Mouse (Mus musculus) left cerebral cortex, postnatal 10 days (tissue): ENCODE measurements around the gene Ankrd52. TPM values are rescaled to one million over a fixed set of nuclear protein-coding genes. Genes with fewer than 3 reads are reported as not detected.

Experiments used
- DNase-seq, 2 experiments: peaks; one replicate each; pipeline ENCODE4 v3.0.0; 2021 to 2022; ENCODE audit warnings: low spot score in 2 of 2, mixed read lengths in 1 of 2; ENCODE audit errors: extremely low spot score in 1 of 2
- intact Hi-C: fragments of 180-260 bp; cut with DNase I; formaldehyde crosslinking; loops from one replicate; pipeline ENCODE4 v1.15.1; 2025
- total RNA-seq, 2 experiments: library from RNA; stranded (reverse); gene quantifications; 2 replicates each; pipeline ENCODE4 v1.2.3; 2021

Ankrd52 gene
- total RNA-seq, 2 experiments from 2014 or later: 74.4 TPM

DNA sequence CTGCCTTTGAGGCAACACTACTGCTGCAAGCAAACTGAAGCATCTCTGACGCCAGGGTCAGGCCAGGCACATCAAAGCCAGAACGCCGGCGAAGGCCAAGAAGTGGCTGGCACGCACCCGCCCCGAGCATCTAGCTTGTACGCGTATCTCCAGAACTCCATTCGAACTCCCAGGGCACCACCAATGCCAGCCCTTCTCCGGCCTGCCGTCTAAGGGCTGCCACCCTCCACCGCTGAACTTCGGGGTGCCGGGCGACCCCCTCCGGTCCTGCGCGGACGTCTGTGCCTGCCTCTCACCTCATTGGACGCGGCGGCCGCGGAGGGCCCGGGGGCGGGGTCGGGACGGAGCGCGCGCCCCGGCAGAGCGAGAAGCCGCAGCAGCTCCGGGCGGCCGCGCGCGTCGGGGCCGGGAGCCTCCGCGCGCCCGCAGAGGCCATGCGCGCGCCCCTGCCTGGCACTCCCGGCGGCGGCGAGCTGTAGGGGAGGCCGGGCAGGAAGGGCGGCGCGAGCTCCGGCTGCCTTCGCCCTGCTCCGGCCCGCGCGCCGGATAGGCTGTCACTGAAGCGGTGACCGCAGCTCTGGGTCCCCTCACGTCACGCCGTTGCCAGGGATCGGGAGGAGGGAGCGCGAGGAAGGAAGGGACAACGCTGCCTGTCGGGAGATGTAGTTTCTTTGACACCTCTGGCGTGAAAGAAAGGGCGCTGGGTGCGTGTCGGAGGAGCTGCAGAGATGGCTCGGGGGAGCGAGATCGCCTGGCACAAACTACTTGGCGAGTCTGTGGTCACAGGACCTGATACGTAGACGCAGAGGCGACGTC is 8.3 kb upstream of the Ankrd52 start, which contains the start of gene Coq10a:
Gene Coq10a, minus strand, starts transcription at position 596 of the 816 bp plus-strand sequence.
- intact Hi-C loops: no loop called here
- DNase-seq: peak; percentile 91 to 95

DNA sequence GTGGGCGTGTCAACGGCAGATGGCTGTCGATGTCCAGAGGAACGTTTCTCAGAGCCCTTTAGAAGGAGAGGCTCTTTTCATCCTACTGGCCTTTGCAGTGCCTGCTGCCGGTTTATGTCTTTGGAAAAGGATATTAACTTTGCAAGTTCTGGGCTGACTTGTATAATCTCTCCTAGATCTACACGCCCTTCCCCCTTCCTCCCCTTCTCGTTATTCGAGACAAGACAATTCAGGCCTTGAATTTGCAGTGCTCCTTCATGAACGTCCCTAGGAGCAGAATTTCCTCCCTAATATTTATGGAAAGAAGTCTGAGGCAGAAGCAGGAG is 7.7 kb upstream of the Ankrd52 start:
- DNase-seq: no peak
- intact Hi-C loops: no loop called here

DNA sequence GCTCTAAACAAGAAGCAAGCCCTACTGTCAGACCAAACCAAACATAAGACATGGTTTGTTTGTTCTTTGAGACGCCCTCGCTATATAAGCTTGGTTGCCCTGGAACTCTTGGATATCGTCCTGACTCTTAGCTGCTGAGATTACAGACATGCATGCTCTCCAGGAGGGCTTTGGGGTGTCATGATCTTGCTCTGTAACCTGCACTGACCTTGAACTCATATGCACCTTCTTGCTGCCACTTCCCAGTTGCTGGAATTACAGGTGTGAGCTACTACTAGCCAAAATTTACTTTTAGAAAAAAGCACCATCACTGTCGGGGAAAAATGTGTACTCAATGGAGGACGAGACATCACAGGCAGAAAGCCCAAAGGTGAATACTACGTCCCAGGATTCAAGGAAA is 7.3 kb upstream of the Ankrd52 start:
- DNase-seq: no peak
- intact Hi-C loops: no loop called here

DNA sequence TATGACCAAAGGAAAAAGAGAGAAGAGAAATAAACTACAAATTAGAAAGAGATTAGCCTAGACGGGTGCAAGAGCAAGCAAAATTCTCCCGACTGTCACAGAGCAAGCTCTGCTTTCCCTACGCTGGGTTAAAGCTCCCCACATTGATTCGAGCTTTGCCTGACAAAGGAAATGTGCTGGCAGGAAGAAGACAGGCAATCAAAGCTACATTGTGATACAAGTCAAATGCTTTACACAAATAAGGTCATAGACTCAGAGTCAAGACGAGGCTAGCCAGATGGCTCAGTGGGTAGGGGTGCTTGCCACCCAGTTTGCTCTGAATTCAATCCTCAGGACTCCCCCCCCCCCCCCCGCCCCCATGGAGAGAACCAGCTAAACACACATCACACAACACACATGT is 6.9 kb upstream of the Ankrd52 start:
- intact Hi-C loops: no loop called here
- DNase-seq: no peak

DNA sequence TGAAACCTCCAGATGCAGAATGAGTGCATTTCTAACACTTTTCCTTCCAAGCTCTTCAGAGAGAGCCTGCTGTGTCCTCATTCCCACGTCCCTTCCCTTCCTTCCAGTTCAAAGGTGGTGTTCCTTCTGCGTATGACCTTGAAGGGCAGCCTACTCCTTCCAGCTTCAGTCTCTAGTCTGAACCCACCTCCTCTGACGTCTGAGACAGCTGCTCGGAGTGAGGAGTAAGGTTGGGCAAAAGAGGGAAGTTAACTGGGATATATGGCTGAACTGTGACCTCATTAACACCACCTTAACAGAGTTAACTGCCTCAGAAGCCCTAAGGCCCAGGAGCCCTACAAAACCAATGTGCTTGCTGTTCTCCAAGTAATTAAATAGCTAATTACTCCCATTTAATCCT is 6.3 kb upstream of the Ankrd52 start:
- intact Hi-C loops: no loop called here
- no peak for DNase-seq

DNA sequence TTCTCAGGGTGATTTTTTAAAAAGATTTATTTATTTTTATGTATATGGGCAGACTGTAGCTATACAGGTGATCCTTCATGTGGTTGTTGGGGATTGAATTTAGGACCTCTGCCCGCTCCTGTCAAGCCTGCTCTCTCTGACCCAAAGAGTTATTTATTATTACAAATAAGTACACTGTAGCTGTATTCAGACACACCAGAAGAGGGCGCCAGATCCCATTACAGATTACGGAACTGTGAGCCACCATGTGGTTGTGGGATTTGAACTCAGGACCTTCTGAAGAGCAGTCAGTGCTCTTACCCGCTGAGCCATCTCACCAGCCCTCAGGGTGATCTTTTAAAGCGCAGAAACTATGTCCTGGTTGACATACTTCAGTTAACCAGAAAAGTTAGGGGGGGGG is 4.8 kb upstream of the Ankrd52 start:
- intact Hi-C loops: no loop called here
- DNase-seq: no peak

DNA sequence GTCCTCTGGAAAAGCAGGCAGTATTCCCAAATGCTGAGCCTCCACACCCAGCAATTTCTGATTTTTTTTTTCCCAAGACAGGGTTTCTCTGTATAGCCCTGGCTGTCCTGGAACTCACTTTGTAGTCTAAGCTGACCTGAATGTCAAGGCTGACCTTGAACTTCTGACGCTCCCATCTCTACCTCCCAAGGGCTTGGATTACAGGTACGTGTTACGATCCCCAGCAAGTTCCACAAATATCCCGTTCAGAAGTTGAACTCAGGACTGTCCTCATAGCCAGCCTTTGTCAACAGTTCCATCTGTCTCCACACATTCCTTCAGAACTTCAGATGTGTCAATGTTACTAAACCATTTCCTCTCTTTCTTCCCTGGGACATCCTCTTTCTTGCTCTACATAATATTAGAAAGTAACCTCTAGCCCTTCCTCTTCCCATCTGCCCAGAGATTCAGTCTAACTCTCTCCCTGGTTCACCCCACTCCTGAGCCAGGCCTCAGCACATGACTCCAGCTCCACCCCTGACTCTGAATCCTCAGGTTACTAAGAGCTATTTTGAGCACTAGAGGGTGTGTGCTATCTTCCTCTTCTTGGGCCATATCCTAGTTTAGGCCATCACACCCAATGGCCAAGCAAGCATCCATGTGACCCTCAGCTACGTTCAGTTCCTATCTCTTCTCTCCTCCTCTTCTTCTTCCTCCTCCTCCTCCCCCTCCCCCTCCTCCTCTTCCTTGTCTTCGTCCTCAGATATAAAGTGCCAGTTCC is 3.7 kb upstream of the Ankrd52 start:
- intact Hi-C loops: no loop called here
- no peak for DNase-seq

DNA sequence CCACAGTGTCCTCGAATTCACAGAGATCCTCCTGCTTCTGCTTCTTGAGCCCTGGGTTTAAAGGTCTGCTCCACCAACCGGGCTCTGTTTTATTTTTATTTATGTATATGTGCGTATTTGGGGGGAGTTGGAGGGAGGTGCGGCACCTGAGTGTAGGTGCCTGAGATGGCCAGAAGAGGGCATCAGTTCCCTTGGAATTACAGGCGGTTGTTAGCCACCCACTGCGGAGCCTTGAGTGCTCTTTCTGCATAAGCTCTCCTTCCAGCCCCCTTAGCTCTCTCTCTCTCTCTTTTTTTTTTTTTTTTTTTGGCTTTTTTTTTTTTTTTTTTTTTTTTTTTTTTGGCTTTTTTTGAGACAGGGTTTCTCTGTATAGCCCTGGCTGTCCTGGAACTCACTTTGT is 2.5 kb upstream of the Ankrd52 start:
- no peak for DNase-seq
- intact Hi-C loops: no loop called here

DNA sequence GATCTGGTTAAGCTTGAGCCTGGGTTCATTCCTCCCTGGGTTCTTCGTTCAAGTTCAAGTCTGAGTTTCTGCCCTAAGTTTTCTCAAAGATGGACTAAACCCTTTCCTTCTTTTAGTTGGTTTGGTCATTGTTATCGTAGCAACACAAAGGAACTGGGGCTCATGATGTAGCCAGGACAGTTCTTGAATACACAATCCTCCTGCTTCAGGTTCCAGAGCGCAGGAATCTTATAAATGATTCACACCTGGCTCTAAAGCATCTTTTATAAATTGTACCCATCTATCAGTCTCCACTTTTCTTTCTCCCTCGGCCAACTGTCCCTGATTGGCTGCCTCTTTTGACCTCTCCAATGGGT is 838 bp upstream of the Ankrd52 start:
- DNase-seq: no peak
- intact Hi-C loops: loop anchor here (5.0 kb wide), 1 partner anchor 81 kb away; the partner anchor contains the start of gene Smarcc2

DNA sequence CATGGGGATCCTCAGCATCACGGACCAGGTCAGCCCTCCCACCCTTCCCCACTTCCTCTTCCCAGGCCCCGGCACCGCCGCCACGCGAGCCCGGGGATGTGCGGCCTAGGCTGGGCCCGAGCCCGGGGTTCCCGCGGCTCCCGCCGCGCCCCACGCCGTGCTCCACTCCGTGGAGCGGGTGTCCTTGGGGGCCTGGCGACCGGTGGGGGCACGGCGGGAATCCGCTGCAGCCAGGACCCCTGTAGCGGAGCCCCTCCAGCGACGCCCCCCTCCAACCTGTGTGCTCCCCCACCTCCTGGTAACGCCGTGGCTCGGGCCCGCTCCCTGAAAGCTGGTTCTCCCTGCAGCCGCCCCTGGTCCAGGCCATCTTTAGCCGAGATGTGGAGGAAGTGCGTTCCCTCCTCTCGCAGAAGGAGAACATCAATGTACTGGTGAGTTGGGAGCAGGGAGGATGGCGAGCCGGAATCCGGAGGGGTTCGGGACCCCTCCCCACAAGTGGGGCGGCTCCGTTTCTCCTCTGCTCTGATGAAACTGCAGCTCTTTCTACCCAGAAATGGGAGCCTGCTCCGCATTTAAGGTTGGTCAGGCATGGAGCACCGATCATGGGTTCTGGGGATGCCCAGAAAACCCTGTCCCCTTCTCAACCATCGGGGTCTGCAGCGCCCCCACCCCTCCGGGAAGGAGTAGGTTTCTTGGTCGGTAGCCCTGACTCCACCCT is 466 bp downstream of the Ankrd52 start:
- peak; percentile 34 to 73 for DNase-seq
- intact Hi-C loops: loop anchor here (5.0 kb wide), 1 partner anchor 80 kb away; the partner anchor contains the start of gene Smarcc2

DNA sequence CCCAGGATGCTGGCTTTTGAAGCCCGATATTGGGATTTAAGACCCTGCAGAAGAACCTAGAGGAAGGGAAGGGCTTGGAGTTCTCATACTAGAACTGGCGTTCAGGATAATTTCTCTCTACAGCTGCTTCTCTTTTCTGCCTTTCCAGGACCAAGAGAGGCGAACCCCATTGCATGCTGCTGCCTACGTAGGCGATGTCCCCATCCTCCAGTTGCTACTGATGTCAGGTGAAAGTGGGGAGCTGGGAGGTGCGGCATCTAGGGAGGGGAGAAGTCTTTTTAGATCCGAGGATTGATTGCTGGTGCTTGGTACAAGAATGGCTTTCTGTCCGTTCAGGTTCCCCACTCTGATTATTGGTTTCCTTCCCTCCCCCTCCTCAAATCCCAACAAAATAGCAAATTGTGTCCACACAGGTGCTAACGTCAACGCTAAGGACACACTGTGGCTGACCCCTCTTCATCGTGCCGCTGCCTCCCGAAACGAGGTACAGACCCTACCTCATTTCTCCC is 1.1 kb downstream of the Ankrd52 start:
- no peak for DNase-seq
- intact Hi-C loops: loop anchor here (5.0 kb wide), 1 partner anchor 79 kb away; the partner anchor contains the start of gene Smarcc2

DNA sequence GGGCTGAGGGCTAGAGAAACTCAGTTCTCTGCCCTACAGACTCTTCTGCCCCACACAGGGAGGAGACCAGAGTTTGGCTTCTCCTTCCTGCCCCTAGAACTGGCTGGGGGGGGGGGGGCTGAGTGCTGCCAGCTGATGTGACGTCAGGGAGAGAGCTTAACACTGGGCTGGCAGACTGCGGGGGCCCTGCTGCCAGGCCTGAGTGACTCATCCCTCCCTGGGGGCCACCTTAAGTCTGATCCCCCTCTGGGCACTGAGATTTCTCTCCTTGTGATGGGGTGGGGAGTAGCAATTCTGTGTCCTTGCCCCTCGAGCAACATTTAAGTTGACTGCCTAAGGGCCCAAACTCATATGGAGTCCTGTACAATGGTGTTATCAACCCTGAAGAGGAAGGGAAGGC is 1.5 kb downstream of the Ankrd52 start:
- peak in 1 of 2 experiments; percentile 32 for DNase-seq
- intact Hi-C loops: loop anchor here (5.0 kb wide), 1 partner anchor 79 kb away; the partner anchor contains the start of gene Smarcc2

DNA sequence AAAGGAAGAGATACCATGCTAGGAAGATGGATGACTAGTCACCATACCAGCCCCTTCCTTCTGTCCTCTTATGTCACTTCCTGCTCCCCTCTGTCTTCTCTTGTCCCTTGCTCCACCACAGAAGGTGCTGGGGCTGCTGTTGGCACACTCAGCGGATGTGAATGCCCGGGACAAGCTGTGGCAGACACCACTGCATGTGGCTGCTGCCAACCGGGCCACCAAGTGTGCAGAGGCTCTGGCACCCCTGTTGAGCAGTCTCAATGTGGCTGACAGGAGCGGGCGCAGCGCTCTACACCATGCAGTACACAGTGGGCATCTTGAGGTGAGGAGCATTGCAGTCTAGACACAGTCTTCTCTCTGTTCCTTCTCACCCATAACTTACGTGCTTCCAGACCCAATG is 2.3 kb downstream of the Ankrd52 start:
- intact Hi-C loops: loop anchor here (5.0 kb wide), 1 partner anchor 78 kb away; the partner anchor contains the start of gene Smarcc2
- peak in 1 of 2 experiments; percentile 41 for DNase-seq

DNA sequence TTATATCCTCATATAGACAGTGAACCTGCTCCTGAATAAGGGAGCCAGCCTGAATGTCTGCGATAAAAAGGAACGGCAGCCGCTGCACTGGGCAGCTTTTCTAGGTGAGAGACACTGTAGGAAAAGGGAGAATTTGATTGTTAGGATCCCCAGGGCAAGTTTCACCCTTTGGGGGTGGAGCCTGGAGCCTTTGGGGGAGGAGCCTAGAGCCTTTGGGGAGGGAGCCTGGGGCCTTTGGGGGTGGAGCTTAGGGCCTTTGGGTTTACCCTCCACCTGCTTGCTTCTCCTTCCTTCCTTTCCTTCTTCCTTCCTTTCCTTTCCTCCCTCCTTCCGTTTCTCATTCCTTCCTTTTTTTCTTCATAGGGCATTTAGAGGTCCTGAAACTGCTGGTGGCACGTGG is 3.6 kb downstream of the Ankrd52 start:
- intact Hi-C loops: no loop called here

DNA sequence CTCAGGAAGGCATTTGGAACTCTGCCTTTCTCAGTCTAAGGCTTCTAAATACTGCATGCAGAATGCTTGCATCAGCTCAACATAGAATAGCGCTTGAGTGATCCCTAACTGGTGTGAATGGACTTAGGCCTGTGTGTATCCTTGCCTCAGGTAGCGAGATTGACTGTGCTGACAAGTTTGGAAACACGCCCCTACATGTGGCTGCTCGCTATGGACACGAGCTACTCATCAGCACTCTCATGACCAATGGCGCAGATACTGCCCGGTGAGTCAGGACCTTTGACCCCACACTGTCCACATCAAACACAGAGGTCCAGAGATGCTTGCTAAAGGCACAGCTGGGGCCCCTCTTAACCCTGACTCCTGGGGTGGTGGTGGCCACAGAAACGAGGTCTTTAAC is 5.6 kb downstream of the Ankrd52 start:
- intact Hi-C loops: no loop called here
- peak in 1 of 2 experiments; percentile 11 for DNase-seq

More for the DNA sequence above, 3.6 kb downstream of the Ankrd52 start:
- peak in 1 of 2 experiments; percentile 21 for DNase-seq

DNA sequence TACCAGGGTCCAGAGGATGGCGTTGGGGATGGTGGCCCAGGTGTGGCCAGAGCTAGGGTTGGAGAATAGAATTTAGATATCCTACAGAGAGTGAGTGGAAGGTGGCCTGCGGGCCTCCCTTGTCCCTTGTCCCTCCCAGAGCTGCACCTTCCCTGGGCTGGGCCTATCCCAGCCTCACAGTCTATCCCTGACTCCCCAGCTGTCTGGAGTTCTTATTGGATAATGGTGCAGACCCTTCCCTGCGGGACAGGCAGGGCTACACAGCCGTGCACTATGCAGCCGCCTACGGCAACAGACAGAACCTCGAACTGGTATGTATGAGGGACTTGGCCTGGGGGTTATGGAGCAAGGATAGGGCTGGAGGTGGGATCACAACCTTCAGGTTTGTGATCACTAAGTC is 9.0 kb downstream of the Ankrd52 start:
- DNase-seq: peak in 1 of 2 experiments; percentile 13
- intact Hi-C loops: no loop called here

DNA sequence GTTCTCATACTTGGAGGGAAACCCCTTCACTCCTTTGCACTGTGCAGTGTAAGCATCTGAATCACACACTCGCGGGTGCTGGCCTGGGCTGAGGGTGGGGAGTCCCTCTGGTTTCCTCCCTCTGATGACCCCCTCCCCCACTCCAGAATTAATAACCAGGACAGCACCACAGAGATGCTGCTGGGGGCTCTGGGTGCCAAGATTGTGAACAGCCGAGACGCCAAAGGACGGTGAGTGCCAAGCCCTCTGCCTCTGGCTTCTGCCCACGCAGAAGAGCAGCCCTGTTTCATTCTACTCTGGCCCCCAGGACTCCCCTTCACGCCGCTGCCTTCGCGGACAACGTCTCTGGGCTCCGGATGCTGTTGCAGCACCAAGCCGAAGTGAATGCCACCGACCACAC is 12.0 kb downstream of the Ankrd52 start:
- peak in 1 of 2 experiments; percentile 26 for DNase-seq
- intact Hi-C loops: no loop called here

DNA sequence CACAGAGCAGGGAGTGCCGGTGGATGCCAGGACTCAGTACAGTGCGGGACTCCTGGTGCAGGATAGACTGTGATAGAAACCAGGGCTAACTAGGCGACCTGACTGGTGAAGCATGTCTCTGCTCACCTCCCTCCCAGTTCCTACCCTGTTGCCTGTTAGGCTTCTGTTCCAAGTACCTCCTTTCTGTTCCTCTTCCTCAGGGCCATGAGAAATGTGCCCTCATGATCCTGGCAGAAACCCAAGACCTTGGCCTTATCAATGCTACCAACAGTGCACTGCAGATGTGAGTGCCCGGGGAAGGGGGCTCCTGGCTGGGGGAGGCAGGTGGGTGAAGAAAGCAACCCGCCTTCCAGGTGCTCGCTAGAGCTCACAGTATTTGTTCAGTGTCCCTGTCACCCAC is 12.7 kb downstream of the Ankrd52 start:
- intact Hi-C loops: no loop called here
- no peak for DNase-seq

DNA sequence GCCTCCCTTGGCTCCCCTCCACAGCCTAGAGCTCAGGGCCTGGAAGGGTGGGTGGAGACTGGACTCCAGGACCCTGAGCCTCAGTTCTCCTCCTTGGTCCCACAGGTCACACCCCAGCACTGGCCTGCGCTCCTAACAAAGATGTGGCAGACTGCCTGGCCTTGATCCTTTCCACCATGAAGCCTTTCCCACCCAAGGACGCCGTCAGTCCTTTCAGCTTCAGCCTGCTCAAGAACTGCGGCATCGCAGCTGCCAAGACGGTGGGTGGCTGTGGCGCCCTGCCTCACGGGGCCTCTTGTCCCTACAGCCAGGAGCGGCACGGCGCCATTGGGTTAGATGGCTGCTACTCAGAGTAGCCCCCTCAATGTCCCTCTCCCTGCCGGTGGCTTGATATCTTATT is 13.5 kb downstream of the Ankrd52 start:
- intact Hi-C loops: no loop called here
- peak in 1 of 2 experiments; percentile 37 for DNase-seq
